Mouse (Mus musculus) limb, embryonic 14.5 days (tissue): ENCODE data around the gene Fcgr3. TPM values are rescaled to one million over a fixed set of nuclear protein-coding genes. Genes with fewer than 3 reads are reported as not detected.
A peak's percentile ranks its signal among the peaks of the same experiment; 100 is the strongest.

Source experiments
- ATAC-seq: fragments of 200-750 bp; cut with Nextera tagmentation; 2 replicates; pipeline ENCODE4 v1.8.0; 2017; ENCODE audit warnings: low read depth, moderate number of reproducible peaks, moderate TSS enrichment; ENCODE audit not compliant: low FRiP score
- DNase-seq: peaks from one replicate; pipeline ENCODE4 v3.0.0-alpha.2; 2015; ENCODE audit warnings: low spot score
- H3K27ac ChIP-seq: fragments of 300-500 bp; sonication (generic); replicated peaks from 2 replicates; pipeline ENCODE4 v1.5.1; 2014; ENCODE audit warnings: low read depth, mild to moderate bottlenecking, low read length, moderate library complexity, mixed read lengths
- H3K27me3 ChIP-seq: fragments of 300-500 bp; sonication (generic); 2 replicates; pipeline ENCODE4 v1.6.1; 2014; ENCODE audit warnings: low read length, mixed read lengths; ENCODE audit not compliant: control insufficient read depth, insufficient read depth
- H3K36me3 ChIP-seq: fragments of 300-500 bp; sonication (generic); 2 replicates; pipeline ENCODE4 v1.6.1; 2014; ENCODE audit warnings: mild to moderate bottlenecking, low read length, moderate library complexity, mixed read lengths; ENCODE audit not compliant: control insufficient read depth, insufficient read depth
- H3K4me1 ChIP-seq: fragments of 300-500 bp; sonication (generic); 2 replicates; pipeline ENCODE4 v1.6.1; 2014; ENCODE audit warnings: antibody characterized with exemption, low read length, mixed read lengths; ENCODE audit not compliant: control insufficient read depth, insufficient read depth
- H3K4me2 ChIP-seq: fragments of 300-500 bp; sonication (generic); replicated peaks from 2 replicates; pipeline ENCODE4 v1.6.1; 2014; ENCODE audit warnings: low read depth, mild to moderate bottlenecking, low read length, moderate library complexity; ENCODE audit not compliant: severe bottlenecking
- H3K4me3 ChIP-seq: fragments of 300-500 bp; sonication (generic); replicated peaks from 2 replicates; pipeline ENCODE4 v1.5.1; 2014; ENCODE audit warnings: low read length
- H3K9ac ChIP-seq: fragments of 300-500 bp; sonication (generic); 2 replicates; pipeline ENCODE4 v1.6.1; 2014; ENCODE audit warnings: mild to moderate bottlenecking, low read depth, low read length, moderate library complexity; ENCODE audit not compliant: severe bottlenecking
- H3K9me3 ChIP-seq: fragments of 300-500 bp; sonication (generic); 2 replicates; pipeline ENCODE4 v1.6.1; 2016; ENCODE audit warnings: low read length; ENCODE audit not compliant: control insufficient read depth
- POLR2A ChIP-seq: fragments of 200-500 bp; IDR thresholded peaks from 2 replicates; pipeline ENCODE4 v1.8.0; 2012; ENCODE audit warnings: inconsistent platforms, mild to moderate bottlenecking, moderate library complexity, borderline replicate concordance; ENCODE audit not compliant: insufficient read depth, insufficient read length; ENCODE audit errors: extremely low read depth
- WGBS: fragments of 180-500 bp; shearing (Covaris S2); extraction: QIAGEN DNeasy Blood & Tissue Kit; methylation state at CpG from one replicate; pipeline ENCODE4 v1.1.7; 2014; 5-methylcytosine and 5-hydroxymethylcytosine counted together
- polyA plus RNA-seq, 2 experiments: library from polyadenylated mRNA; depleted of rRNA in 1 of 2; stranded (reverse) in 1 of 2; unstranded in 1 of 2; fragments of >200 nt; fragmentation: Nextera tagmentation in 1 of 2; extraction: Ambion mirVana in 1 of 2; gene quantifications; 2 replicates each; pipeline versions ENCODE4 v1.2.1 to v1.2.3; 2012 to 2014

Fcgr3 gene
- polyA plus RNA-seq, 2 experiments: 12.8 to 19.7 TPM

DNA sequence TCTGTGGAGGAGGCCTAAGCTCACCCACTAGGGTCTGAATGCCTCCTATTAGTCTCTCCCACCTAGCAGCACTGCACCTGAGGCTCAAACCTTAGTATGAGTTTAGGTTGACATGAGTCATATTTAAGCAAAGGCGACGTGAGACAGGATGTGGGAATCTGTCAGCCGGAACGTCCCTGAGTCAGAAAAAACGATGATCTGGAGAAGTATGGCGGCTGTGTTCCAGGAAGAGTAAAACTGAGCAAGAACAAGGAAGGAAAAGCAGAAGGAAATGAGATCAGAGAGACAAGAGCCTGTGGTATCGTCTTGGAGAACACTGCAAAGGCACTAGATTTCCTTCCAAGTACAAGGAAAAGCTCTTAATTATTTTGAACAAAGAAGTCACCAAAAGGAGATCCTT is 14.0 kb downstream of the Fcgr3 start:
- no peaks in the 10 kb centered on the region for H3K27me3 ChIP-seq
- no peak overlapping the region for H3K4me2 ChIP-seq
- no peaks in the 10 kb centered on the region for H3K9me3 ChIP-seq
- no peak overlapping the region for H3K4me3 ChIP-seq
- ATAC-seq: no peak
- no peaks in the 10 kb centered on the region for H3K4me1 ChIP-seq
- 76% methylated on average over 7 of the region's 7 CpGs for WGBS
- H3K27ac ChIP-seq: no peak overlapping the region
- H3K36me3 ChIP-seq: no peaks in the 10 kb centered on the region
- TF ChIP-seq POLR2A: no peak
- DNase-seq: no peak
- no peak overlapping the region for H3K9ac ChIP-seq

DNA sequence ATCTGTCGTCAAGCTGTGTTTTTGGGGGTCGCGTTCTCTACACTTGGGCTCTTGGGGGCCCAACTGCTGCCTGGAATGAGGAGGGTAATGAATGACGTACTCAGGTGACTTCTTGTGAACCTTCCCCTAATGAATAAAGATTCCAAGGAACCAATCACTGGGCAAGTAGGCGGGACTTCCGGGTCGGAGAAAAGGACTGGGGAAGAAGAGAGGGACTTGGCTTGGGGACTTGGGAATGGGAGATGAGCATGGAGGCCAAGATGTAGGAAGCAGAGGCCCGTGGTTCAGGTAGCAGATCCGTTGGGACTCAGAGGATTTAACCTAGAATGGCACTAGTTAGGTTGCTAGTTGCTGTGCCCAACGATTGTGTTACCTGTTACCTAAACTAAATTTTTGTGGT is 15.5 kb downstream of the Fcgr3 start:
- DNase-seq: no peak
- 49% methylated on average over 10 of the region's 10 CpGs for whole genome bisulfite sequencing
- Histone ChIP-seq H3K4me1 (no peaks in the 10 kb centered on the region), H3K27ac (no peak overlapping the region), H3K4me3 (no peak overlapping the region), H3K36me3 (no peaks in the 10 kb centered on the region), H3K9me3 (no peaks in the 10 kb centered on the region), H3K27me3 (no peaks in the 10 kb centered on the region), H3K9ac (no peak overlapping the region), H3K4me2 (no peak overlapping the region)
- TF ChIP-seq POLR2A: no peak
- ATAC-seq: no peak

DNA sequence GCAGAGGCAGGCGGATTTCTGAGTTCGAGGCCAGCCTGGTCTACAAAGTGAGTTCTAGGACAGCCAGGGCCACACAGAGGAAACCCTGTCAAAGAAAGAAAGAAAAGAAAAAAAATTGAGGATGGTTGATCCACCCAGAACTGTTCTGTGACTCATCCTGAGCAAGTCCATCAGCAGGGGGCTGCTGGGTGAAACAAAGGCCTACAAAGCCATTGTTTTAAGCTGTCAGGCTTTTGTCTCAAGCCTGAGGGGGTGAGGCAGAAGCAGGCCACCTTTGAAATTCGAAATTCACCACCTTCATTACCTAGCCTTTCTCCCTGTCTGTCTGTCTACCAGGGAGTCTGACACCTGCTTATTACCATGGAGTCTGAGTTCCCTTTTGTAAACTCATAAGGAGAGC is 18.2 kb downstream of the Fcgr3 start:
- H3K27me3 ChIP-seq: no peaks in the 10 kb centered on the region
- H3K36me3 ChIP-seq: no peaks in the 10 kb centered on the region
- no peak overlapping the region for H3K4me2 ChIP-seq
- WGBS: 73% methylated on average over 3 of the region's 3 CpGs
- H3K4me3 ChIP-seq: no peak overlapping the region
- ATAC-seq (no peak), DNase-seq (no peak)
- TF ChIP-seq POLR2A: no peak
- H3K27ac ChIP-seq: no peak overlapping the region
- no peaks in the 10 kb centered on the region for H3K9me3 ChIP-seq
- no peak overlapping the region for H3K9ac ChIP-seq
- no peaks in the 10 kb centered on the region for H3K4me1 ChIP-seq

DNA sequence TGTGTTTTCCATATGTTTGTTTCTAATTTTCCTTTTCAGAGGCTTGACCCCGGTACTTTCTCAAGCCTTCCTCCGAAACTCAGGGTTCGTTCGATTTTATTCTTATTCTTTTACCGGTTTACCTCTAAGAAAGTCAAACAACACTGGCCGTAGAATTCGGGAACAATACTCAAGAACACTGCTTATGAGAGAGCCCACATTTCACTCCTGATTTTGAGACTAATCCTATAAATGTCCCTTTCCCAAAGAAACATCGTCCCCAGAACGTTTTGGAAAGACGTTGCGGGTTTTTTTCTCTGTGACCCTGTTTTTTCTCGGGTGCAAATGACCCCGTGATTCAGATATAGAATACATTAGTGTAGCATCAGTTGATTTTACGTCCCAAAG is 19.7 kb downstream of the Fcgr3 start:
- TF ChIP-seq POLR2A: no peak
- no peaks in the 10 kb centered on the region for H3K27me3 ChIP-seq
- DNase-seq: peak; percentile 8
- H3K4me1 ChIP-seq: no peaks in the 10 kb centered on the region
- H3K4me3 ChIP-seq: peak overlapping the region; percentile 65
- WGBS: 5% methylated on average over 14 of the region's 14 CpGs
- no peaks in the 10 kb centered on the region for H3K36me3 ChIP-seq
- no peak overlapping the region for H3K27ac ChIP-seq
- peak; percentile 8; the same call in 1 of the 2 replicates for ATAC-seq
- H3K4me2 ChIP-seq: peak overlapping the region; percentile 55
- H3K9ac ChIP-seq: no peak overlapping the region; the same call in 1 of the 2 replicates
- no peaks in the 10 kb centered on the region for H3K9me3 ChIP-seq

DNA sequence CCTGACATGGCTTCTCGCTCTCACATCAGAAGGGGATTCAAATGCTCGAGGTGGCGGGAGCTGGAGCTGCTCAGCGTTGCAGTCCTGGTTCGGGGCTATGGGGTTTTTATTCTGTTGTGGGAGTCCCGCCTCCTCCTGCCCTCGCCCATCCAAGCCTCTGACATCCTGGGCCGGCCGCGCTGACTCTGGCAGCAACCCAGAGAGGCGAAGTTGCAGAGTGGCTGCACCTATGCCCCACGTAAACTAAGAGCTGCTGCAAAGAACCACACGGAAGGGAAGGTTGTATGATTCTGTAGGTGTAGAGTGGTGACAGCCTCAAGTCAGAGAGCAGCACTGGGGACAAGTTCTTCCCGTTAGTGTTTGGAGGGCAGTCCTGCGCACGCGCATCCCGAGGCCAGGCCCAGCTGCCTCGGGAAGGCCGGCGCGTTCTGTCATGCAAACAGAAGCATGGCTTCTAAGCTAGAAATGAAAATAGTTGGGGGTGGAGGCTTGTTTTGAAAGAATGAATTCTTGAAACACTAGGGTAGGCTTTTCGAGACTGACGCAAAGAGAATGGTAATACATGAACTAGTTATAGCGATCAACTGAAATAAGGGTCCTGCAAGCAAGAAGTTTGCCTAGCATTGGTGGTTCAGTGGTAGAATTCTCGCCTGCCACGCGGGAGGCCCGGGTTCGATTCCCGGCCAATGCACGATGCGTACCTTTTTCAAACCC is 20.2 kb downstream of the Fcgr3 start:
- Histone ChIP-seq H3K9me3 (no peaks in the 10 kb centered on the region), H3K27ac (peak overlapping the region; percentile 76), H3K36me3 (no peaks in the 10 kb centered on the region), H3K4me3 (peak overlapping the region; percentile 65), H3K4me2 (peak overlapping the region; percentile 55), H3K4me1 (no peaks in the 10 kb centered on the region), H3K27me3 (no peaks in the 10 kb centered on the region), H3K9ac (peak overlapping the region; percentile 51)
- DNase-seq (peak; percentile 98), ATAC-seq (peak; percentile 95)
- under 1% methylated on average over 33 of the region's 33 CpGs for WGBS
- no peak for TF ChIP-seq POLR2A

DNA sequence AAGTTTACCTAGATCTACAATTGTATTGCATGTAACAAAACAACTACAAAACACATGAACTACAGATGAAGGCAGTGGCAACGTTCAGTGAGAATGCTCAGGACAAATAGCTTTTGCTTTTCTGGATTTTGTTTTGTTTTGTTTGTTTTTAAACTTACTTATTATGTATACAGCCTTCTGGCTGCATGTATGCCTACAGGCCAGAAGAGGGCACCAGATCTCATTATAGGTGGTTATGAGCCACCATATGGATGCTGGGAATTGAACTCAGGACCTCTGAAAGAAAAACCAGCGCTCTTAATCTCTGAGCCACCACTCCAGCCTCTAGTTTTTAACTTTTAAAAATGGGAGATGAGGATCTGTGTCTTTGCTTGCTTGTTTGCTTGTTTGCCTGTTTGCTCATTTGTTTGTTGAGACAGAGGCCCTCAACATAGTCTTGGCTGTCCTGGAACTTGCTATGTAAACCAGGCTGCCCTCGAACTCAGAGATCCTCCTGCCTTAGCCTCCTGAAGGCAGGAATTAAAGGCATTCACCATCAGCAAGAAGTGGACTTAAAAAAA is 21.1 kb downstream of the Fcgr3 start:
- Histone ChIP-seq H3K36me3 (no peaks in the 10 kb centered on the region), H3K4me3 (peak overlapping the region; percentile 65), H3K9me3 (no peaks in the 10 kb centered on the region), H3K27ac (peak overlapping the region; percentile 76; the same call in 1 of the 2 replicates), H3K27me3 (no peaks in the 10 kb centered on the region), H3K4me1 (no peaks in the 10 kb centered on the region), H3K9ac (0 out of 2 replicates have a peak overlapping the region, but pooled peaks have one; percentile 51), H3K4me2 (peak overlapping the region; percentile 44)
- ATAC-seq (no peak), DNase-seq (no peak)
- no peak for TF ChIP-seq POLR2A
- WGBS: 57% methylated on average over 3 of the region's 3 CpGs
